Mouse (Mus musculus) Patski (cell line): ENCODE measurements around the gene Stat3. TPM values are rescaled to one million over a fixed set of nuclear protein-coding genes. Genes with fewer than 3 reads are reported as not detected.

Experiments used
- ATAC-seq: fragments of 100-300 bp; one replicate; pipeline ENCODE4 v1.8.0; 2021
- CTCF ChIA-PET: fragments of 350-600 bp; sonication (Branson Sonifier 250); formaldehyde crosslinking; loops from one replicate; lab custom pipeline; 2022; ENCODE audit warnings: inconsistent platforms; lab: Charles Lee
- POLR2A ChIA-PET: fragments of 350-600 bp; sonication (Branson Sonifier 250); formaldehyde crosslinking; loops from one replicate; lab custom pipeline; 2022; ENCODE audit warnings: antibody characterized with exemption, inconsistent platforms; lab: Charles Lee
- DNase-seq: peaks from one replicate; pipeline ENCODE4 v3.0.0-alpha.2; 2011; ENCODE audit warnings: low read depth, low spot score
- H3K27me3 ChIP-seq: fragments of 371-371 bp; one replicate; pipeline ENCODE4 v1.5.1; 2021
- CTCF ChIP-seq: fragments of 100-300 bp; IDR thresholded peaks from one replicate; pipeline ENCODE4 v1.5.1; 2021
- in situ Hi-C: fragments of 300-500 bp; cut with MboI; formaldehyde crosslinking; loops from 3 replicates; pipeline ENCODE4 v1.11.1; 2018; ENCODE audit warnings: low pct_unique_long_range_greater_than_20kb, mixed read lengths
- polyA plus RNA-seq: library from polyadenylated mRNA; unstranded; gene quantifications from one replicate; pipeline ENCODE4 v1.2.3, GENCODE M21; 2021

Stat3 gene
- polyA plus RNA-seq, 1 experiment from 2014 or later, result 152 TPM

- no peaks in the 10 kb centered on the region for H3K27me3 ChIP-seq
- ATAC-seq (no peak), DNase-seq (no peak)
- ChIA-PET POLR2A (interaction anchor here (2.2 kb wide), 1 partner anchor 12 kb away, joined by 7 read pairs; no protein-coding TSS in a partner anchor), CTCF (interaction anchor here (0.6 to 1.8 kb wide), 3 partner anchors 10 to 31 kb away, joined by 3 to 6 read pairs (median 4); no protein-coding TSS in a partner anchor)
- in situ Hi-C loops, result no loop called here
- no peak for TF ChIP-seq CTCF
These were observed 2.0 kb downstream of the Stat3 start for GRCm38 (mm10) chr11:100937295-100937694.

DNA sequence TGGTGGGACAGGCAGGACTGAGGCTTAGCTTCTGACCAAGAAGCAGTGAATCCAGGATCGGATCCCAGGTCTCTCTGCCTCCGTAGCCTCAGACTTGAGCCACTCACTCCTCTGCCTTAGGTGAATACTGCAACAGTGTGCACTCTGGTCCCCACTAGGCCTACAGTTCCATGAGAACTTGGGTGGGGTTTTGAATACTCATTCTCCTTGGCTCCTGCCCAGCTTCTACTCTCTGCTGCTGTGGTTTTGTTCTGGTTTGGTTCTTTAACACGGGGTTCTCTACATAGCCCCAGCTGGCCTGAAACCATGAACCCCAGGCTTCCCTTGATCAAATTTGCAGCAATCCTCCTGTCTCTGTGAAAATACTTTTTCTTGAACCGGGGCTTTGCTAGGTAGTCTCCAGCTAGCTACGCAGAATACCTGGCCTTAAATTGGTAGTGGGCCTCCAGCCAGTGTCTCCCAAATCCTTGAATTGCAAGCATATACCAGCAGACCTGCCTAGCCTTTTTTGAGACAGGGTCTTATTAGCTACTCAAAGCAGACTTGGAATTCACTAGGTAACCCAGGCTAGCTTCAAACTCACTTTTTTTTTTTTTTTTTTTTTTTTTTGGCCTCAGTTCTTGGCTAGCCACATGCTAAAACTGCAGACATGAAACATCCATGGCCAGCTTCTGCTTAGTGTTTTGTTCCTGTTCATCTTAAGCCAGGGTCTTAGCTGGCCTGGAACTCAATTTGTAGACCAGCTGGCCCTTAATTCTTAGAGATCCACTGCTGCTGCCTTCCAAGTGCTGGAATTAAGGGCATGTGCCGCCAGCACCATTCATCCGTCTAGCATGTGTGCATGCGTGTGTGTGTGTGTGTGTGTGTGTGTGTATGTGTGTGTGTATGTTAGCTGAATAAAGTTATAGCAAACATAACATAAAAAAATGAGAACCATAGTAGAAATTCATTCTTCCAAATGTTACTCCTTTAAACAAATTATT is 3.7 kb downstream of the Stat3 start:
- no peaks in the 10 kb centered on the region for H3K27me3 ChIP-seq
- ChIA-PET POLR2A (interaction anchor here (0.6 to 1.4 kb wide), 2 partner anchors 85 to 581 kb away, joined by 3 read pairs; partner anchors contain the start of gene Stat5b), CTCF (interaction anchor here (1.5 to 1.8 kb wide), 5 partner anchors 9 to 43 kb away, joined by 3 to 6 read pairs (median 4); no protein-coding TSS in a partner anchor)
- DNase-seq, result no peak
- no peak for ATAC-seq
- in situ Hi-C loops, result no loop called here
- no peak for TF ChIP-seq CTCF

GRCm38 (mm10) chr11:100931254-100931921 is 8.0 kb downstream of the Stat3 start:
- ATAC-seq, result peak; percentile 21
- H3K27me3 ChIP-seq, result no peaks in the 10 kb centered on the region
- TF ChIP-seq CTCF, result no peak
- CTCF ChIA-PET, result interaction anchor here (1.0 to 1.4 kb wide), 2 partner anchors 10 to 14 kb away, joined by 3 to 4 read pairs; no protein-coding TSS in a partner anchor
- POLR2A ChIA-PET, result interaction anchor here (0.7 to 1.6 kb wide), 5 partner anchors 10 to 362 kb away, joined by 3 to 4 read pairs (median 3); no protein-coding TSS in a partner anchor
- in situ Hi-C loops, result no loop called here
- no peak for DNase-seq

DNA sequence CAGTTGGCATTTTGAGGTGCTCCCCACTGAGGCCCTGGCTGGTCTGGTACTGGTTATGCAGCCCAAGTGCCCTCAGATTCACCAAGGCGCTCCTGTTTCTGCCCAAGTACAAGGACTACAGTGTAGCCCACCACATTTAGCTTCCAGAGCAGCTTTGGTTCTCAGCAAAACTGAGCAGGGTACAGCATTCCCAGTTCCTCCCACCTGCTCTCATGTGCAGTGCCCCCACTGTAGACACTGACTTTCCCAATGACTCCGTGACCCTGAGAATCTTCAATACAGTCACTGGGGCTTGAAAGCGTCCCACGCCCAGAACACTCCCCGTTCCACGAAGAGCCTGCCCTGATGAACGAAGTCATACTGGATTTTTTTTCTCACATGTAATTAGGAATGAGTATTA is 8.7 kb downstream of the Stat3 start:
- TF ChIP-seq CTCF, result no peak
- no peak for DNase-seq
- in situ Hi-C loops, result no loop called here
- no peak for ATAC-seq
- POLR2A ChIA-PET, result interaction anchor here (0.7 to 1.6 kb wide), 6 partner anchors 11 to 361 kb away, joined by 3 to 6 read pairs (median 4); no protein-coding TSS in a partner anchor
- CTCF ChIA-PET, result interaction anchor here (0.8 to 1.4 kb wide), 4 partner anchors 9 to 21 kb away, joined by 3 to 4 read pairs (median 3); no protein-coding TSS in a partner anchor
- H3K27me3 ChIP-seq, result no peaks in the 10 kb centered on the region

DNA sequence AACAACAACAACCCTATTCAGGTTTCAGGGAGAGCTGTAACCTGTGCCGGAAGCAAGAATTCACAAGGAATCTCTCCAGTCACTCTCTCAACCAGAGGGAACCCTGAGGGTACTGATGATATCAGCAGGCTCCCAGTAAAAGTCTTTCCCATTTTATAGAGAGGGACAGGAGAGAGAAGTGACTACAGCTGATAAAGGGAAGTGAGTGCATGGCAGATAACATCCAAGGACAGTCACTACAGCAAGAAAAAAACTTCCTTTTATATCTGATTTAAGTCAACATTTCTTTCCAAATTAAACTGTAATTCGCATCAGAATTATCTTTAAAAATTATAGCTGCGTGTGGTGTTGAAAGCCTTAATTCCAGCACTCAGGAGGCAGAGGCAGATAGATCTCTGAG is 12.0 kb downstream of the Stat3 start:
- POLR2A ChIA-PET, result interaction anchor here (0.6 to 1.8 kb wide), 2 partner anchors 13 to 73 kb away, joined by 4 to 8 read pairs; no protein-coding TSS in a partner anchor
- no peak for TF ChIP-seq CTCF
- no peaks in the 10 kb centered on the region for H3K27me3 ChIP-seq
- no peak for ATAC-seq
- CTCF ChIA-PET, result interaction anchor here (1.1 to 2.5 kb wide), 4 partner anchors 8 to 18 kb away, joined by 3 to 9 read pairs (median 5); no protein-coding TSS in a partner anchor
- in situ Hi-C loops, result no loop called here
- DNase-seq, result no peak

GRCm38 (mm10) chr11:100924386-100924919 is 14.9 kb downstream of the Stat3 start:
- no peaks in the 10 kb centered on the region for H3K27me3 ChIP-seq
- ATAC-seq (no peak), DNase-seq (no peak)
- CTCF ChIA-PET, result interaction anchor here (1.0 to 1.7 kb wide), 4 partner anchors 9 to 29 kb away, joined by 3 to 6 read pairs (median 4); no protein-coding TSS in a partner anchor
- POLR2A ChIA-PET, result interaction anchor here (2.0 kb wide), 1 partner anchor 14 kb away, joined by 7 read pairs; the partner anchor contains the start of gene Stat3
- no peak for TF ChIP-seq CTCF
- in situ Hi-C loops, result no loop called here

GRCm38 (mm10) chr11:100920887-100921624 is 18.3 kb downstream of the Stat3 start:
- ChIA-PET CTCF (interaction anchor here (1.3 kb wide), 1 partner anchor 10 kb away, joined by 4 read pairs; no protein-coding TSS in a partner anchor), POLR2A (no interaction called here)
- no peak for TF ChIP-seq CTCF
- DNase-seq (no peak), ATAC-seq (no peak)
- in situ Hi-C loops, result no loop called here
- H3K27me3 ChIP-seq, result no peaks in the 10 kb centered on the region

GRCm38 (mm10) chr11:100918007-100918406 is 21.3 kb downstream of the Stat3 start:
- CTCF ChIA-PET, result interaction anchor here (0.7 to 2.9 kb wide), 3 partner anchors 8 to 128 kb away, joined by 3 to 9 read pairs (median 3); no protein-coding TSS in a partner anchor
- POLR2A ChIA-PET, result no interaction called here
- in situ Hi-C loops, result no loop called here

More at GRCm38 (mm10) chr11:100918007-100918406, 21.3 kb downstream of the Stat3 start:
- ATAC-seq (no peak), DNase-seq (no peak)
- no peaks in the 10 kb centered on the region for H3K27me3 ChIP-seq
- no peak for TF ChIP-seq CTCF
